Mouse (Mus musculus): ENCODE data around the gene Clpp. TPM values are rescaled to one million over a fixed set of nuclear protein-coding genes. Genes with fewer than 3 reads are reported as not detected.

Clpp gene
- polyA plus RNA-seq, 1 experiment = 147 TPM

GRCm38 (mm10) chr17:56986105-56986805, 3.9 kb upstream of the Clpp start:
- DNase-seq (ENCODE audit: extremely low spot score in 1 of 2, low spot score in 1 of 2) = no peak

DNA sequence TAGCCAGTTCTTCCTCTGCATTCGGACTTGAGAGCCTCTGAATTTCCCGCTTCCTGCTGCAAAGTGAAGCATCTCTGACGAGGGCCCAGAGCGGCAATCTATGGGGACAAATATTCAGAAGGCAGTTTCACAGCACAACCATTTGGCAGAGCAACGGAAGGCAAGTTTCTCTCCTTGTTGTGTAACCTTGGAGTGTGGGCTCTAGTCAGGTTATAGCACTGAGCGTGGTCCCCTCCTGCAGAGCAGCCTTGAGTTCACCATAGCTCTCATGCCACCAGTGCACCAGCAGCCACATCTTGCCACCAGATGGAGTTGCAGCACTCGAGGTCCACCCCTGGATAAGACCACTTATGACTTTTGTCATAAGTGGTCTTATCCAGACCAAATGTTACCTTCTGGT, 1.7 kb upstream of the Clpp start:
- DNase-seq (ENCODE audit: extremely low spot score in 1 of 2, low spot score in 1 of 2) = no peak

DNA sequence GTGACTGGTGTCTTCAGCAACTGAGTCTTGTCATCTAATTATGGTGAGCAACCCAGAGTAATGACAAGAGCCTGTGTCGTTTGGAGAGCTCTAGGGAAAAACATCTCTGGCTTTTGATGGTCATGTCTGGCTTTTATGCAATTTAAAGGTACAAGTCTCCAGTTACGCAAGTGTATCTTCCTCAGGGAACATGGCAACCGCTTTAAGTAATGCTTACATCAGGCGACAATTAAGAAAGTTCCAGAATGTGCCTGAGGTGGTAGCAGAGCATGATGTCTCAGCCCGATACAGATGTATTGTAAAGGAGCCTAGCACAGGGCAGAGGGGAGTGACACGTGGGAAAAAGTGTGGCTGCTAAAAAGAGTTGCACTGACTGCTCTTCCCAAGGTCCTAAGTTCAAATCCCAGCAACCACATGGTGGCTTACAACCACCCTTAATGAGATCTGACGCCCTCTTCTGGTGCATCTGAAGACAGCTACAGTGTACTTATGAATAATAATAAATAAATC, 1.1 kb upstream of the Clpp start:
- no peak for DNase-seq (ENCODE audit: extremely low spot score in 1 of 2, low spot score in 1 of 2)

DNA sequence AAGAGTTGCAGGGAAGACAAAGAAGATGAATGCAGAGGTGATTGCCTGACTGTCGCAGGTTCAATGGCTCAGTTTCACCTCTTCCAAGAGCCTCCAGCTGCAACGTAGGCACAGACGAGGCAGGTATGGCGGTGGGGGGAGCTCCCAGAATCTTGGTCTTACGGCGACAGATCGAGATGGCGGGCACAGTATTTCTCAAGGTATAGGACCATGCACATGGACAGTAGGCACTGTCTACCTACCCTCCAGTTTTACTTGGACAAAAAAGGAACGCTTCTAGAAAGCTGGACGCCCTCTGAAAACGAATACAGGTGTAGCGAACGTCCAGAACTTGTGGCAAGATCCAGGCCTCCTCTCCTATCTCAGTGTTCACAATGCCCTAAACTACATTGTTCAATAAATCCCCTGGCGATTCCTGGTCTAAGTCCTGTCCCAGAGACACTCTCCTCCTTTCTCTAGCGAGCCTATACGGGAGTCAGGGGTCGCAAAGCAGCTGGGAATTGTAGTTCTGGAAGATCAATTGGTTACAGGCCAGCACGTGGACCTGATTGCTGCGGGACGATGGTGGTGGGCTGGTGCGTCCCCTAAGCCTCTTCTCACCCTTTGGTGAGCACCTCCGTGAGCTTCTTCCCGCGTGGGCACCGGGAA, 514 bp upstream of the Clpp start:
- DNase-seq (ENCODE audit: extremely low spot score in 1 of 2, low spot score in 1 of 2) = peak in 1 of 2 experiments; percentile 87

GRCm38 (mm10) chr17:56990966-56991365, 861 bp downstream of the Clpp start:
- DNase-seq (ENCODE audit: extremely low spot score in 1 of 2, low spot score in 1 of 2) = no peak

- no peak for DNase-seq (ENCODE audit: extremely low spot score in 1 of 2, low spot score in 1 of 2)
Observed at GRCm38 (mm10) chr17:56995046-56995445, 4.9 kb downstream of the Clpp start.

DNA sequence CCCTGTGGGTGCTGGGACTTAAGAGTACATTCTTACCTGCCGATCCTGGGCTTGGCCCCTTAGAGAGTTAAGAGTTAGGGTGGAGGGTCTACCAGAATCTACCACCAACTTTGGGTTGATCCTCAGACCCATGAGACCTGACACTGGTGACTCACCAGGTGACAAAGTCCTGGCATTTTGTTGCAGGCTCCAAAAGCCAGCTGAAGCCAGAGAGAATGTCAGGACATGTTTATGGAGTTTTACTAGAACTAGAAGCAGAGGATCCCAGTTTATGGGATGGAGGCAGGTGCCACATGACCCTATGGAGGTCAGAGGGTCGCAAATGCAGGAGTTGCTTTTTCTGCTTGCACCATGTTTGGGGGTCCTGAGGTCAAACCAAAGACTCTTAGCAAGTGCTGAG, 6.4 kb downstream of the Clpp start:
- DNase-seq (ENCODE audit: extremely low spot score in 1 of 2, low spot score in 1 of 2) = no peak

DNA sequence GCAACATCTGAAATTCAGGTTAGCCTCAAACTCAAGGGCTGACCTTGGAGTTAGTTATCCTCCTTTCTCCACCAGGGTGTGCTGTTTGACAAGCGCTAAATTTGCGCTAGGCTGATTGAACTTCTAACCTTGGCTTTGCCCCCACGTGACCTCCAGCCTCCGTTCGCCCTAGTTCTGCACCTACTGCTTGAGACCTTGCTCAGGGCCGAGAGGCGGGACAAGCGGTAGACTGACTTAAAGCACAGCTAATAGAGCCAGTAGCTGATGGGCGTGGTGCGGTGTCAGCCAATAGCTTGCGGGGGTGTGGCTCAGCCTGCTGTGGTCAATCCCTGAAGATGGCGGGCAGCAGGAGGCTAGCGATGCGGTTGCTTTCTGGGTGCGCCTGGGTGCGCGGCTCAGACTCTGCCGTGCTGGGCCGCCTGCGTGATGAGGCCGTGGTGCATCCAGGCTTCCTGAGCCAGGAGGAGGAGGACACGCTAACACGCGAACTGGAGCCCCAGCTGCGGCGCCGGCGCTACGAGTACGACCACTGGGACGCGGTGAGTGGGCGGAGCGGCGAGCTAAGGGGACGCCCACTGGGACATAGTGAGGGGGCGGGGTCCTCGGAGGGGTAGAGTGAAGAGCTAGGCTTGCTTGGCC, 7.0 kb downstream of the Clpp start, which contains the start of gene Alkbh7:
TSS of gene Alkbh7 (plus strand) at position 311 of the 639 bp plus-strand sequence.
- peak; percentile 94 to 95 for DNase-seq (ENCODE audit: extremely low spot score in 1 of 2, low spot score in 1 of 2)

- DNase-seq (ENCODE audit: extremely low spot score in 1 of 2, low spot score in 1 of 2) = no peak
Observed at GRCm38 (mm10) chr17:56999414-56999813, 9.3 kb downstream of the Clpp start.

DNA sequence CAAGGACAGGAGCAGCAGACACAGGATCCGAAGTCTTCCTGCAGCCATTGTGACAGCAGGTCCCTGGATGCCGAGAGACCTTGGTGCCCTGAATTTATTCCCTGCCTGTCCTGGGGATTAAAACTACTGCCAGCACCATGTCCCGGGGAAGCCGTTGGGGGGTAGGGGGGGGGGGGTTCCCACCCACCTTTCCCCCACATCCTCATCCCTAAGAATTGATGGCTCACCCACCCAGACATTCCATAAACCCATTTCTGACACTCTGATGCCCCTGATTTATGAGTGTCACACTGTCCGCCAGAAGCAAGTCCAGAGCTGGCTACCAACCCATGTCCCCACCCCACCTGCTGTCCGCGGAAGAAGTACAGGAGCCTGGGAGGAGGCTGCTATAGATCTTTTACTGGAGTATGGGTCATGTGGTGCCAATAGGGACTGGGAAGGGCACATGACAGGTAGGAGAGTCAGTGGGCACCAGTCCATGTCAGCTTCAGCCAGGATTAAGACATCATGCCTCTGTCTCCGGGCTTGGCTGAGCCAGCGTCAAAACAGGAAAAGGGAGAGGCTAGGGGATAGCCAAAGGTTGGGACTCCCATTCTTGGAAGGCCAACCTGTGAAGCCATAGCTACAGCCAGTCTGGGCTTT, 10.0 kb downstream of the Clpp start, which contains the start of gene Pspn:
TSS of gene Pspn (minus strand) at position 51 of the 642 bp plus-strand sequence.
- DNase-seq (ENCODE audit: extremely low spot score in 1 of 2, low spot score in 1 of 2) = no peak

- no peak for DNase-seq (ENCODE audit: extremely low spot score in 1 of 2, low spot score in 1 of 2)
Observed at GRCm38 (mm10) chr17:57001228-57001627, 11.1 kb downstream of the Clpp start.

GRCm38 (mm10) chr17:57003994-57004393, 13.9 kb downstream of the Clpp start:
- no peak for DNase-seq (ENCODE audit: extremely low spot score in 1 of 2, low spot score in 1 of 2)

DNA sequence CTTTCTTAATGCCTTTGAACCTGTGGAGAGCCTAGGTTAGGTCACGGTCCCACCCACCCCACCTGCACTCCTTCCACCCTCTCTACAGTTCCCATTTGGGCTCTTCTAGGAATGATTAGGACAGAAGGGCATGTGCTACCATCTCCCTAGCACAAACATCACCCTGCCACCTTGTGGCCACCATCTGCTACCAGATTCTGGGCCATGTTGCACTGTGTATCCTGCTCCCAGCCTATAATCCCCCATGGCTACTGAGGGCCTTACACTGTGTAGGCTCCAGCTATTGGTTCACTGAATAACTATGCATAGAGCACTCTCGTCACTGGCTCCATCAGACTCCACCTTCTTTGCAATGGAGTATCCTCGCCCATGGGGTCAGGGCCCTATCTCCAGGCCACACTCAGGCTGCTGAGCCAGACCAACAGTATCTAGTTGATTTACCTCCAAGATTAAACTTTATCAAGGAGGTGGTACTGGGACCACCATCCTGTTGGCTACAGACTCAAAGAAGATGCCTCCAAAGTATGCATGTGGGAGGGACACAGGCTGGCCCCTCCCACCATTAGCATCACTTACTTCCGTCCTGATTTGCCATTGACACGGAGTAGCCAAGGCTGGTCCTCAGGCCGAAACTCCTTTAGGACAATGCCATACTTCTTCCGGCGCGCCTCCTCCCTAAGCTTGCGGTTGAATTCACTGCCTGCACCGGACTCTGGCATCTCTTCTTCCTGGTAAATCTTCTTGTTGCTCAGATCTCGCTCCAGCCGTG, 17.2 kb downstream of the Clpp start:
- no peak for DNase-seq (ENCODE audit: extremely low spot score in 1 of 2, low spot score in 1 of 2)

GRCm38 (mm10) chr17:57010911-57011235, 20.8 kb downstream of the Clpp start:
- no peak for DNase-seq (ENCODE audit: extremely low spot score in 1 of 2, low spot score in 1 of 2)

GRCm38 (mm10) chr17:57011236-57012141, 21.4 kb downstream of the Clpp start, which contains the start of the genes Gtf2f1 and Gm17949:
Gtf2f1 (minus strand) TSS chr17:57011288.
Gm17949 (plus strand) TSS chr17:57011469.
- DNase-seq (ENCODE audit: extremely low spot score in 1 of 2, low spot score in 1 of 2) = peak; percentile 94 to 97

DNA sequence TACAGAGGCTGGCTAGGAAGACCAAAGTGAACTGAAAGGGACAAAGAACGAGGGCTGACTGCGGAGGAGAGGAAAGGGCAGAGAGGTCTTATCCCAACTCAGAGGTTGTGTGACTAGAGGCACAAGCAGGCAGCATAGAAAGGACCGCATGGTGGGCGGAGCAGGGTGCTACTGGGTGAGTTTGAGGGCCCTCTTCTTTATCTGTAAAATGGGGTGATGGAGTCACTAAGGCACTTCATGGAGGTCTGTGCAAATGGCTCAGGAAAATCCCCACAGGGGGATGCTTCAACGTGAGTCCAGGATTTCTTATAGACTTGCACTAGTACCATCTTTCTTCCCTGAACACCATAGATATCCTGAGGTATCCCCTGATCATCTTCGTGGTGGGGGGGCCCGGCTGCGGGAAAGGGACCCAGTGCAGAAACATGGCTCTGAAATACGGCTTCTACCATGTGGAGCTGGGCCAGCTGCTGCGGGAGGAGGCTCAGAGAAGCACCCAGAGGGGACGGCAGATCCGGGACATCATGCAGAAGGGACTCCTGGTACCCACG, 22.2 kb downstream of the Clpp start:
- DNase-seq (ENCODE audit: extremely low spot score in 1 of 2, low spot score in 1 of 2) = no peak

DNA sequence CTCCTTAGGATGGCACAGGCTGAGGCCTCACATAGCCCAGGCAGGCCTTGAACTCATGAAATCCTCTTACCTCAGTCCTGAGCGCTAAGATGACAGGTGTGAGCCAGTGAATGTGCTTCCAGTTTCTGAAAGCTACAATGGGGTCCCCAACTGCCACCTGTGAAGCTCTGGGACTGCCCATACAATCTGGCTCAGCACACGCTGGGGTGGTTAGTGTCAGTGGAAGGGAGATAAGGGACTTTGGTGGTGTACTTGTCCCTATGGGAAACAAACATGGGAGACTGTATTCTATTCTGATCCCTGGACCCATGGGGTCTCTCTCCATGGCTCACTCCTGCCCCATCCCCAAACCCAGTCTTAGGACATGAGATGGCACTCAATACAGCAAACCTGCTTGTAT, 29.6 kb downstream of the Clpp start:
- DNase-seq (ENCODE audit: extremely low spot score in 1 of 2, low spot score in 1 of 2) = no peak

DNA sequence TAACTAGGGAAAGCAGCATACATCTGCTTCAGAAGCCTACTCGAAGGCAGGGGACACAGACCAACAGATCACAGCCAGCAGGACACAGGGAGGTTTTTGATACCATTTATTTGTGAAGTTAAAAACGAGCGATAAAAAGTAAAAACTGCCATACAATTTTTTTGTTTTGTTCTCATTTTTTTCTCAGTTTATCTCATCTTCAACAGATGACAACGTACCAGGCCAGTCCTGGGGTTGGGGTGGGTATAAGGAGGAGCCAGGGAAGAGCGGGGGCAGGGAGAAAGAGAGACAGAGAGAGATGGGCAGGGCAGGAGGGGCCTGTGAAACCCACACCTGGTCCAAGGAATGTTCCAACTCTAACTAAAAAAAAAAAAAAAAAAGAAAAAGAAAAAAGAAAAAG, 30.9 kb downstream of the Clpp start:
- no peak for DNase-seq (ENCODE audit: extremely low spot score in 1 of 2, low spot score in 1 of 2)

DNA sequence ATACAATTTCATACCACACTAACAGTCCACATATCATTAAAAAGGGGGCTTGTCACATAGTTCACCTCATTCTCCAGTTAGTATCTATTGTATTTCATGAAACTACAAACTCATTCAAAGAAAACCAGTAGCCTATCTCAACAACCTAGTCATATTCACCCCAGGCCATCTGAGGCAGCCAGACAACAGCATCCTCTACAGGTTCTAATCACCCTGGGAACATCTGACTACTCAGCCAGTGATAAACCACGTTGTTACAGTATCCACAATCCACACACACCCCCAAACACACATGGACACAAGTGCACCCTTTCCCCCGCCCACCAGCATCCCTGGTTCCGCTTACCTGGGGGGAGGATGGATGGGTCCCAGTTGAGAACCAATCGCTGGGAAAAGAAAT, 37.4 kb downstream of the Clpp start:
- DNase-seq (ENCODE audit: extremely low spot score in 1 of 2, low spot score in 1 of 2) = no peak

Data from frontal cortex, adult 2 months (tissue).